Mouse (Mus musculus): ENCODE results near the gene Olfr127.
"Not testable (repeated sequence)": the region's sequence is repeated elsewhere in the genome, so short reads cannot be mapped to it uniquely, and the experiment has no call there.

DNA sequence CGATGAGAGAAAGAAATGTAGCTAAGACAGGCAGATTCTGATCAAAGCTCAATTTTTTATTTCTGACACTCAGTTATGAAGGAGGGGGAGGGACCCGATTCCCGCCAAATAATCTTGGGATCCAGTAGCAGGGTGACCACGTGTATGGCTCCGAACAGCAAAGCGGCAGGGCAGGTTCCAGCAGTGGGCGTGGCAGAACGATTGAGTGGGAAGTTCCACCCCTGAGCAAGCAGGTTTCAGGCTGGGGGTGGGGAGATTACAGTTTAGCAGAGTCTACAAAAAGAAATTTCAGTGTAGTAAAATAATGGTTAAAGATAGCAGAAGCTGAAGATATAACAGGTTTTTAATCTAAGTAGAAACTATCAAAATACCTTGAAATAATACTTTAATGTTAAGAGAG, 6.6 kb downstream of the Olfr127 start:
- TF ChIP-seq CTCF (IDR thresholded peaks at IDR 0.05; ENCODE audit: extremely low read depth, insufficient read depth, insufficient read length, insufficient replicate concordance); POLR2A (IDR thresholded peaks at IDR 0.05; ENCODE audit: low read depth, low read length): not testable (repeated sequence)

Data from spleen, adult 2 months (tissue).